ENCODE assay signal across 20 mouse cellular contexts in the genomic region with DNA sequence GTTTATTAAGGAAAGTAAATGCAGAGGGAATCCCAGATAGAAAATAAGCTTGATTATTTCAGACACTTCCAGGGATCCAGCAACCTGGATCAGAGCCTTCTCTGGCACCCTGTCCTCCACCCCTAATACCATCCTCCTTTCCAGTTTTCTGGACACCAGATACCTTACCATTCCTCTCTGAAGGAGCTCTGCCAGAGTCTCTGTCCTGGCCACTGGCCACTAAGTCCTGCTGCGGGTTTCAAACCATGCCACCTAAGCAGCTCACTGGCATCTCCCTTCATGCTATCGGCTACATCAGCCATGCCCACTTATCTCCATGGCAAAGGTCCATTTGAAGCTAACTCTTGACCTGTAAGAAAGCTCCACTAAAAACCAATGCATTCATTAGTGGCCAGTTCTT.
DNase-seq lines count a peak whose midpoint lies in the region; TF ChIP-seq lines count a peak whose summit lies in the region.
"Had no signal": no experiment of that assay in that cellular context is flagged by ENCODE, and none has a peak within 500 bp of the region (broad histone marks: within the 10 kb centered on the region; RNA-seq: fewer than 3 reads in every experiment).

No protein-coding gene starts in this region.

- H3K4me3 ChIP-seq in liver, adult 2 months (ENCODE audit: insufficient read depth, low read depth, low read length), result no peak overlapping the region
- H3K4me3 ChIP-seq: embryonic facial prominence, embryonic 10.5 days; embryonic facial prominence, embryonic 12.5 days had no signal

- TF ChIP-seq POLR2A in liver, adult 2 months (IDR thresholded peaks at IDR 0.05; ENCODE audit: extremely low read depth, insufficient read depth, low read length), result no peak

- WGBS in liver, adult 2 months, result 52% methylated on average over 2 of the region's 2 CpGs

- intact Hi-C loops in gastrocnemius, postnatal 36 days (cut with DNase I), result no loop called here

- peak; percentile 27 to 53 for DNase-seq in cerebellum, postnatal 10 days
- DNase-seq in cerebellum, adult 18-20 months, result no peak
- DNase-seq in gastrocnemius, postnatal 10 days, result peak; percentile 53
- no peak for DNase-seq in gastrocnemius, adult 18-20 months (ENCODE audit: low spot score)
- peak; percentile 68 for DNase-seq in liver, adult 2 months (ENCODE audit: extremely low read depth, low read depth, low spot score)
- DNase-seq in liver, result no peak
- peak; percentile 13 to 20 for DNase-seq in gastrocnemius, postnatal 36 days
- no peak for DNase-seq in yolk sac, embryonic 10.5 days (ENCODE audit: low spot score)
- DNase-seq: adrenal gland, adult 8-10 months; adrenal gland, postnatal 14 days; adrenal gland, postnatal 36 days; B cell, adult 2 months; cerebellum, adult 11-12 months; cerebellum, adult 8-10 months; cerebellum, adult 9-11 months had no signal

- peaks cover 10% of the 10 kb centered on the region; the same call in 1 of the 2 replicates for H3K4me1 ChIP-seq in liver, adult 2 months (ENCODE audit: control insufficient read depth, insufficient read depth, low read length)
- H3K4me1 ChIP-seq: embryonic facial prominence, embryonic 10.5 days; embryonic facial prominence, embryonic 12.5 days had no signal

- H3K36me3 ChIP-seq in liver, adult 2 months (ENCODE audit: control insufficient read depth, insufficient read depth, low read length), result no peaks in the 10 kb centered on the region
- H3K36me3 ChIP-seq: embryonic facial prominence, embryonic 10.5 days; embryonic facial prominence, embryonic 12.5 days; G1E had no signal

- H3K27me3 ChIP-seq in liver, adult 2 months (ENCODE audit: control insufficient read depth, insufficient read depth, low read length), result no peaks in the 10 kb centered on the region
- H3K27me3 ChIP-seq: CH12.LX; embryonic facial prominence, embryonic 12.5 days; Patski had no signal

- TF ChIP-seq CTCF in liver, adult 2 months (IDR thresholded peaks at IDR 0.05; ENCODE audit: low read depth, low read length), result no peak

- H3K79me2 ChIP-seq in liver, adult 2 months (ENCODE audit: control insufficient read depth, insufficient read depth, low read length), result no peaks in the 10 kb centered on the region

- no peak overlapping the region for H3K9ac ChIP-seq in liver, adult 2 months (ENCODE audit: low read depth, low read length)
- H3K9ac ChIP-seq: embryonic facial prominence, embryonic 12.5 days had no signal

- H3K27ac ChIP-seq in liver, adult 2 months (replicated peaks; ENCODE audit: insufficient read depth, low read depth, low read length), result peak overlapping the region; percentile 44; the same call in 1 of the 2 replicates
- H3K27ac ChIP-seq: embryonic facial prominence, embryonic 10.5 days; embryonic facial prominence, embryonic 12.5 days had no signal

Comparison
In these comparisons a context has a peak if more than half of its experiments do, and no peak if none do; other contexts are left out.
1. DNase-seq: peak in cerebellum, postnatal 10 days (2 of 2), gastrocnemius, postnatal 10 days (single experiment), liver, adult 2 months (single experiment) and gastrocnemius, postnatal 36 days (2 of 2); none in cerebellum, adult 18-20 months (0 of 2), gastrocnemius, adult 18-20 months (single experiment), liver (single experiment) and yolk sac, embryonic 10.5 days (single experiment).